Mouse (Mus musculus) spleen, adult 2 months (tissue): ENCODE measurements at regions not wholly inside any gene's neighbourhood (a gene's known extent, or its start where the extent isn't known, plus 50 kb on each side); places are given as distances from the start of the nearest gene placed in this dataset.

Experiments
- CTCF ChIP-seq: fragments of 200-500 bp; IDR thresholded peaks from 2 replicates; pipeline ENCODE4 v1.5.1; 2011; ENCODE audit warnings: mild to moderate bottlenecking, inconsistent platforms; ENCODE audit not compliant: insufficient read depth, insufficient read length, insufficient replicate concordance; ENCODE audit errors: extremely low read depth
- POLR2A ChIP-seq: fragments of 200-500 bp; IDR thresholded peaks from 2 replicates; pipeline ENCODE4 v1.6.1; 2011; ENCODE audit warnings: low read depth, low read length, inconsistent platforms

DNA sequence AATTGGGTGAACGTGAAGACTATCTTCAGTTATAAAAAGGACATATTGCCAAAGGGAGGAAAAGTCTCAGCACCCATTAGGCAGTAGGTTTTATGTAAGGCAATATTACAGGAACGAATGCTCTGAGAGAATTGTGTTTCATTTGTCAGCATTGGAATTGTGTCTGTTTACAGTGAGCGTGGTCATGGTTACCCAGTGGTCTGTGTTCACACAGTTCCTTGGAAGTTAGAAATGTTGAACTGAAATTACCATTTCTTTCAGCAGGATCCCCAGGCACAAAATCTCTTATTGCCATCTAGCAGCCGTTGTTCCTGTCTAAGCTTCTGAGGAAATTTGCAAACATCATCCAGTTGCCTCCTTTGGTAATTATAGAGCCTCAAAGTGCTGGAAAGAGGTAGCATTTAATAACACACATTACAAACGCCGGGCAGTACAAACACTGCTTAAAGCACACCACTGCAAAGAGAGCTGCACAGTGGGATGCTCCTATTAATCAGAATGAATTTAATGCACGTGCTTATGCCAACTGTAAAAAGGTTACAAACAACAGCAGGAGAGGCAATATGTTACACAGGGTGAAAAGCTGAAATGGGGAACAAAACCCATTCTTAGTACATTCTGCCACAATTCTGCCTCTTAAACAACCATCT lies 555.4 kb upstream of the Marcks start:
- TF ChIP-seq CTCF, result no peak
- TF ChIP-seq POLR2A, result no peak
